Mouse (Mus musculus) ovary, adult 18-20 months (tissue): Measurements from ENCODE around the gene Gm21981.
A peak's percentile ranks its signal among the peaks of the same experiment; 100 is the strongest.

Experiments used
- DNase-seq: peaks from one replicate; pipeline ENCODE4 v3.0.0; 2022; ENCODE audit warnings: low spot score, mixed read lengths

Gene Gm21981

DNA sequence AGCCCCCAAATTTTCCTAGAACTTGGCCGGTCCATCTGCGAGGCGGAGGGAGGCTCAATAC, at the start of gene Gm21981:
Gm21981 (minus strand) TSS at position 14 of the 61 bp plus-strand sequence.
- no peak for DNase-seq

DNA sequence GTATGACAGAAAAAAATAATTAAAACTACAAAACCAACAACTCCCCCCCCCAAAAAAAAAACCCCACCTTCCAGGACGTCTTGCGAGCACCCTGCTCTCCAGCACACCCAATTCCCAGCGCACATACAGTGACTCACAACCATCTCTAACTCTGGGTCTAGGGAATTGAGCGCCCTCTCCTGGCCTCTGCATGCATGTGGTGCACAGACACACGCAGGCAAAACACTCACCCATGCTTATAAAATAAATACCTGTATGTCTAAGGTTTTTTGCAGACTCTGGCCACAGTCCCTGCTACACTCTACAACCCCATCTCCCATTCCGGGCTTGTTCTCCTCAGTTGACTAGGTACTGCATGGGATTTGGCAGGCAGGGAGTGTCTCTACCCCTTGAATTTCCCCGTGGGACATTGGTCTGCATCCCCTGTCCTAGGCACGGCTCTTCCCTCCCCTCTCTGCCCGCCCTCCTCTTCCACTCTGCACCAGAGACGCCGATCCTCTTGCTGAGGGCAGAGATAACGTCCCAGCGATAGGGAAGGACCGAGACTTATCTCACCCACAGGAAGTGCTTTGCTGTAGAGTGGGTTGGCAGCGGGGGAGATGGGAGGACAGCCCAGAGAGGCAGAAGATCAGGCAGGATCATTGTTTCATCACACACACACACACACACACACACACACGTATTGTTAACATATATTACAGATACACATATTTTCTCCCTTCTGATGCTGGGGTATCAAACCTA, 48.9 kb upstream of the Gm21981 start:
- DNase-seq, result no peak

DNA sequence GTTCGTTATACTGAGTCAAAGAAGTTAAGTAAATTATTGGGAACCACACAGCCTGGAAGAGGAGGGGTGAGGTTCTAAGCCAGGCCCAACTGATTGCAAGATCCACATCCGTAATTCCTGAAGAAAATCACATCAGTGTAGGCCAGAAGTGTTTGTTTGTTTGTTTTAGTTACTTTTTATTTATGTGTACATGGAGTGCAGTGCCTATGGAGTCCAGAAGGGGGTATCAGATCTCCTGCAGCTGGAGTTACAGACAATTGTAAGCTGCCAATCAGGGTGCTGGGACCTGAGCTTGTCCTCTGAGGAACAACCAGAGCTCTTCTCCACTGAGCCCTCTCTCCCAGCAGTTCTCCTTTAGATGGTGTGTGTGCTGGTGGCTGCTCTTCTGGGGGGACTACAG, 45.9 kb upstream of the Gm21981 start:
- no peak for DNase-seq

DNA sequence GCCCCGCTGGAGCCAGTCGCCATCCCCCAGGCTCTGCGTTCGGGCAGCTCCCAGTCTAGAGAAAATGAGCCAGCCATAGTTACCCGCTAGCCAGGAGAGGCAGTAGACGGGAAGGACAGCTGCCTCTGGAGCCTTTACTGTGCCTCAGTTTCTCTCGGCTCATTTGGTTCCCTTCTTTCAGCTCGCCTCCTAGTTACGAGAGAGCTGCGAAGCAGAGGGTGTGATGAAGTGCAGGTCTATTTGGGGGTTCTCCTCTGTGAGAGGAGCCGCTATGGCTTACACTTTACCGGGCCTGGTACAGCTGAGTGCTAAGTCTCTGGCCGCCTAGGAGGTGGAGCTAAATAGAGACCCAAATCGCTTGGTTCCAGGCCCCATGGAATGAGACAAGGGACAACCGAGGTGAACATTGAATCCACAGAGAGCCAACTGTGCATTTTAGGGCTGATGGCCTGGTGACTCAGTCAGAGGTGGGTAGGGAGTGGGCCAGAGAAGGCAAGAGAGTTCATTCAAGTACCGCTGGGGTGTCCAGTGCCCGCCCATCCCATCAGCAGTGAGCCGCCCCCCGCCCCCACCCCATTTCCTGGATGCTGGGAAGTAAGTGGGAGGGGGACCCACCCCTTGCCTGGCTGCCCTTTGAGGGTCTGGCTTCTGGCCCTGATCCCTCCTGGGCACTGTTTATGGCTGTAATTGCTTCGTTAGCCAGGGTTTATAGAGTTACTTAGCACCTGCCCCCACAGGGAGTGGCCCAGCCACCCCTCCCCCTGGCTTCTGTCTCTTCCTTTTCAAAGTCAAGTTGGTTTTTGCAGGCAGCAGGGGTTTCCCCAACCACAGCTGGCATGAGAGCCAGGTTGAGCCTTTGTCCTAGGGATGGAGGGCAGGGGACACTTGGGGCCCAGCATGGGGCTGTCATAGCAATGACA, 44.9 kb upstream of the Gm21981 start:
- DNase-seq, result no peak

DNA sequence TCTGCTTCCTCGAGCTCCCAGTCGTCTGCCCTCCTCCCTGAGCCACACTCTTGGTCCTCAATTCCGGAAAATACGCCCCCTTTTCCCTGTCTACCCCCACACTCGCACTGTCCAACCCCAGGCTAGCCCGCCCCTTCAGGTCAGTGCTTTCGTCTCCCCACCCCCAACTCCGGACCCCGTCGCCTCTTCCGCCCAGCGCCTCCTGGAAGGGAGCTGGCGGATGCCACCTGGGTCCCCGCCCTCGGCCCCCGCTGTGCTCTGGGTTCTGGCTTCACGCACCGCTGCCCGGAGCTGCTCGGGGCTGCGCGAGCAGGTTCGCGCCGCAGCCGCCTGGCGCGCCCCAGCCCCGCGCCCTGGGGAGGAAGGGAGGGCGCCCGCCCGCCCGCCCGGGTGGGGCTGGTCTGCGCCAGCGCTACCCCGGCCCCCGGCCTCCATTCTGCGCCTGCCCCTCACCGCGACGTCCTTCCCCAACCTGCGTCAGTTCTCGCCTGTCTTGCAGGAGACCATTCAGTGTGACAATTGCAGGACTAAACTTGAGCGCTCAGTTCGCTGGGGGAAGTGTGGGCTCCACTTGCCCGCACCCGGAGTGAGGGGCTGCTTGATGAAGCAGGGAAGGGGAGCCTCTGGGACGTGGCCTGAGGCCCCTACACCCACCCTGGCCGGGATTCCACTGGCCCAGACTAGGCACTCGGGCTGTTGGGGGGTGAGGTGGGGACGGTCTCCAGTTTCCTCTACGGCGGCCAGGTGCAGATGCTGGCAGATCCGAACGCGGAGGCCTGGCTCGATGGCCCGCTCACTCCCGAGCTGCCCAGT, 44.0 kb upstream of the Gm21981 start:
- peak; percentile 51 for DNase-seq

DNA sequence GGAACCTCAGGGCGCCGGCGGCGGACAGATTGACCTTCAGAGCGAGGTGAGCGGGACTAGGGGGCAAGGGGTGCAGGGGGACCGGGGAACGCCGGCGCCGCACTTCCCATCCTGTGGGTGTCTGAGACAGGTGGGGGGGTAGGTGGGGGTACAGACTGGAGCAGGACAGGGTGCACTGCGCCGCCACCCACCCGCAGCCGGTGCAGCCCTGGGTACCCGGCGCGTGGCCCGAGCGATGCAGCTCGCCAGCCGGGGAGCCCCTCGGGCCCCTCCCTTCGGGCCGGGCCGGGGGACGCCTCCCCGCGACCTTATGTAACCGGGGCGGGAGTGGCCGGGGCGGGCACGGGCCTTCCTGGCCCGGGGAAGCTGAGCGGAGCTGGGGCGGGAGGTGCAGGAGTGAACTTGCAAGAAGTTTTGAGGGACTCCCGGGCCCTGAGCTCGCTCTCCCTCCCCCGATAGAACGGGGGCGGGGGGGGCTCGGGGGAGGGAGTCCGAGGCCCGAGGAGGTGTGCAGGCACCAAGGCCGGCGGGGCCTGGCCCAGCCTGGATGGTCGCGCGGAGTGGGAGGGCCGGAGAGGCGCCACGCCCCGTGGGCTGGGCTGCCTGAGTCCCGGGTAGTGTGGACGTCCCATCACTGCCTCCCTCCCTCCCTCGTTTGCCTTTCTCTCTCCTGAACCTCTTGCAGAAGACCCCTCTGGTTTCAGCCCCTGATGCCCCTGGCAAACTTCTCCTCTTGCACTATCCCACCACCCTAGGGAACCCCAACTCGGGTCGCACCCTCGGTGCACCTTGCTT, 43.2 kb upstream of the Gm21981 start:
- DNase-seq, result peak; percentile 90

DNA sequence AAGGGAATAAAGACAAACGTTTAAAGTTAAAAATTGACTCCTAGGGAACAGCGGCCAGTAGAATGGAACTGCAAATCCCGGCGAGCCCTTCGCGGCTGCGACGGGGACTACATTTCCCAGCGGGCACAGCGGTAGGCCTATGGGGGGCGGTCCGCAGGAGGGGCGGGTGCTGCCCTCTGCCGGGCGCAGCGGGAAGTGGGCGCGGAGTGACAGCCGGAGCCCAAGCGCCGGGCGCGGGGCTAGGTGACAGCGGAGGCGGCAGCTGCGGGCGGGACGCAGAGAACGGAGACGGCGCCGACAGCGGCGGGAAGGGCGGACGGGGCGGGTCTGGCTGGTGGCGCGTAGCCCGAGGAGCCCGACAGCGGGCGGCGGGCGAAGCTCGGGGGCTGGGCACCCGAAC, 42.6 kb upstream of the Gm21981 start, which contains the start of gene Tfeb:
Tfeb (plus strand) TSS at position 175 of the 400 bp plus-strand sequence.
- DNase-seq, result peak; percentile 87

DNA sequence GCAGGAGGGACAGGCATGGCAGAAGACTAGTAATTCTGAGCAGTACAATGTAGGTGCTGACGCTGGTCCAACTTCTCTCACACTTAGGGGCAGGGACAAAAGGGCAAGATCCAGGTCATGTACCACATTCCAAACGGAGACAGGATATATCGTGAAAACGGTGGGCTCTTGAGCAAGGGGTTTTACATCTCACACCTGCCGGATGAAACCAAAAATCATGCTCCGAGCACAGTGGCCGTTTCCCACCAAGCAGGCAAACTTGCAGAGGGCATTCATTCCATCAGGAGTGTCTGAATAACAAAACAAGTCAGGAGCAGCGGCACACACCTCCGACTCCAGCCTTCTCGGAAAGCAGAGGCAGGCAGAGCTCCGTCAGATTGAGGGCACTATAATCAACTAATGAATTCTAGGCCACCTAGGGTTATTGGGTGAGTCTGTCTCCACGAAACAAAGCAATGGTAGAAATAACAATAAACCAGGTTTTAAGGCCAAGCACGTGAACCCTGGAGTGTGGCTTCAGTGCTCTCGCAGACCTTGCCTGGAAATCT, 41.4 kb upstream of the Gm21981 start:
- no peak for DNase-seq

DNA sequence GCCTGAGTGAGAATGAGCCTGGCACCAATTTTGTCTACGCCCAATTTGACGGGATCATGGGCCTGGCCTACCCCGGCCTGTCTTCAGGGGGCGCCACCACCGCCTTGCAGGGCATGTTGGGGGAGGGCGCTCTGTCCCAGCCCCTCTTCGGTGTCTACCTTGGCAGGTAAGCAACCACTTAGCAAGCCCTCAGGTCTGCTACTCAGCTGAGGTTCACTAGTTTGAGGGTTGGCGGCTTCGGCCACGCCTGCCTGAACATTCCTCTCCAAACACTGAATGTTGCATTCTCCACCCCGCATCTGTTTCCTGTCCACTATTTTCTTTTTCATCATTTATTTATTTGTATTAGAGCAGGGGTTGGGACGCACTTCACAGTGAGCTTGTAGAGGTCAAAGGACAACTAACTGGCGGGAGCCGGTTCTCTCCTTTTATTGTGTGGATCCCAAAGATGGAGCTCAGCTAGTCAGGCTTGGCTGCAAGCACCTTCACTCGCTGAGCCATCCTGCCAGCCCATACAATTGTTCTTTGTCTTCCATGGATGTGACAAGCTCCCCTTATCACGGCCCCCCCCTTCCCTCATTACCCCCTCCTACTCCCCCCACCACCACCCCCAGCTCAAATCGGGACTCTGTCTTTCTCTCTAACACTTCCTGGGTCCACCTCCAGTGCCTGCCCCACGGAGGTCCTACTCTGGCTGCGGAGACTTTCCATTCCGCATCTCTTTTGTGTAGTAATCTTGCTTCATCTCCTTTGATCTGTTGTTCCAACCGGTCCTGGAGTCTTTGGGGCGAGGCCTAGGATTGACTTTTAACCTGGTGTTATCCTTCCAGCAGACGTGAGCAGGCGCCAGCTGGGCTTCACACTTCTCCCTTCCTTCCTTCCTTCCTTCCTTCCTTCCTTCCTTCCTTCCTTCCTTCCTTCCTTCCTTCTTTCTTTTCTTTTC, 36.6 kb upstream of the Gm21981 start:
- DNase-seq, result no peak

DNA sequence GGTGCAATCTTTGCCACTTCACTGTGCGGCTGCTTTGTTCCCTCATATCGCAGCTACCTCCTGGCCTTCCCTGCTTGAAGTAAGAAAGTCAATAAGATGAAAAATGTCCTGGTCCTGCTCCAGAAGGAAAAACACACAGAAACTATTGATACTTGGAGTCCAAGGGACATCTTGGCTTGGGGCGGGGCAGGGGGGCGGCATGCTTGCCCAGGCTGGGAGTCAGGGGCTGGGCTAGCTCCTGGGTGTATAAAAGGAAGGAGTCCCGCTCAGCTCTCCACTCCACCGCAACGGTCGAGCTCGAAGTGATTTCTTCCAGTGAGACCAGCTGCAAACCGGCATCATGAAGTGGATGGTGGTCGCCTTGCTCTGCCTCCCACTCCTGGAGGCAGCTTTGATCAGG, 32.3 kb upstream of the Gm21981 start, which contains the start of gene Pgc:
Pgc (plus strand) TSS at position 277 of the 400 bp plus-strand sequence.
- no peak for DNase-seq

DNA sequence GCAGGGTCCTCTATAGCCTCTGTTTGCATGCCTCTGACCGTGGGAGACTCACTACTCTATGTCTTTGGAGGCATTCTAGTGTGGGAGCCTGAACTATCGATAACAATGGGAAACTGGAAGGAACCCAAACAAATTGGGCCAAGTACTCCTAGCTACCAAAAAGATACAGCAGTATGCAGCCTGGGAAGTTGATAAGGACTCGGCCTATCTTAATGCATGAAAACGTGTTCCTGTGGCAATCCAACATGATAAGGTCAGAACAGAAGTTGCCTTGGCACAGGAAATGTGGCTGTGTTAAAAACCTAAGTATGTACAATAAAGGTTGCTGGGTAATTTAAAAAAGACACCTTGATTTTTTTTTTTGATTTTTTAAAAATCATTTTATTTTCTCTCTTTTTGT, 26.9 kb upstream of the Gm21981 start:
- DNase-seq, result no peak

DNA sequence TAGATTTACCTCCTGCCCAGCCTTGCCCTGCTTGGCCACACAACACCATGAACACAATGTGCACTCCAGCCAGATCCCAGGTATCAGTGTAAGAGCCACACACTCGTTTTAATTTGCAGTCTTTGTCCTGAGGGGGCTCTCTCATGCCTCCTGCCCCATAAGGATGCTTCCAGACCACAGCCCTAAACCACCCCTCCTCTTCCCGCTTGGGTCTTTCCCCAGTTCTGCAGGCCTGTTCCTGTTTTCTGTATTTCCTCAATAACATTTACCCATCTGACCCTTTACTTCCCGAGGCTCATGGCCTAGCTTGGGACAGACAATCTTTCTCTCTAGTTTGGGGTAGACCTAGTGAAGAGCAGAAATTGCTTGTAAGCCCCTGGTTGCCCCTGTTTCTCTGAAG, 20.8 kb upstream of the Gm21981 start:
- DNase-seq, result no peak

DNA sequence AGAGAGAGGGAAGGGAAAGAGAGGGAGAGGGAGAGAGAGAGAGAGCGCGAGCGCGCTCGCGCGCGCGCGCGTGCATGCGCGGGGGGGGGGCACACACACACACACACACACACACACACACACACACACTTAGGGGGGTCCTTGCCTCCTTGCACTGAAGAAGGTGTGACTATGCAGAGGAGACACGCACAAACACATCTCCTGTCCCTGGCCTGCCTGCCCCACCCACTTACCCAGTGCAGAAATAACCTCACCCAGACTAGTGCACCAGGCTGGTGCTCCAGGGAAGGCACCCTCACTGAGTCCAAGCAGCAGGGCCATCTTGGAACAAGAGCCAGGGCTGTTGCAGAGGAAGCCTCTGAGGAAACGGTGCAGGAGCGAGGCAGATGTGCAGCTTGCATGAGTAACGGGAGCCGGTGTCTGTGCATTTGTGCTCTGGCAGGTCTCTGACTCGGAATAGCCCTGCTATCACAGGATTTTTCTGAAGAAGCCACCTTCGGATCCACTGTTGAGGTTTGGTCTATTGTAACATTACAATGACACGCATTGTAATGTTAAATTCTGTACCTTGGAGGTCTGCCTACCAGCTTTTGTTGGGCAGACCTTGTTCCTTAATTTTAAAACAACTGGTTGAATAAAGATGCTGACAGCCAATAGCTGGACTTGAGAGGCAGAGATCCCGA, 18.8 kb upstream of the Gm21981 start:
- DNase-seq, result no peak

DNA sequence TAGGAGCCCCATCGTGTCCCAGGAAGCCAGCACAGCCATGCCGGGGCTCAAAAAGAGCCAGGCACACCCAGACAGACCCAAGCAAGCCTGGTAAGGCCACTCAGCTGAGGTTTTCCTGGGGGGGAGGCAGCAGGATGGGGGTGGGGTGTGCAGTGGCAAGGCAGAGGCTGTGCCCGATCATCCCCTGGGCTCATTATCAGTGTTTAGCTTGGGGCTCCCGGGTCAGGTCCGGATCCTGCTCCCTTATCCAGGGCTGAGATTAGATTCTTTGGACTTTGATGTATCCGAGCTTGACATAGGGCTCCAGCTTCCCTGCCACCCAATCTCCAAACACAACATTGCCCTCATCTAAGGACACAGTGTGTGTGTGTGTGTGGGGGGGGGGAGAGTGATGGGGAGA, 17.6 kb upstream of the Gm21981 start:
- no peak for DNase-seq

DNA sequence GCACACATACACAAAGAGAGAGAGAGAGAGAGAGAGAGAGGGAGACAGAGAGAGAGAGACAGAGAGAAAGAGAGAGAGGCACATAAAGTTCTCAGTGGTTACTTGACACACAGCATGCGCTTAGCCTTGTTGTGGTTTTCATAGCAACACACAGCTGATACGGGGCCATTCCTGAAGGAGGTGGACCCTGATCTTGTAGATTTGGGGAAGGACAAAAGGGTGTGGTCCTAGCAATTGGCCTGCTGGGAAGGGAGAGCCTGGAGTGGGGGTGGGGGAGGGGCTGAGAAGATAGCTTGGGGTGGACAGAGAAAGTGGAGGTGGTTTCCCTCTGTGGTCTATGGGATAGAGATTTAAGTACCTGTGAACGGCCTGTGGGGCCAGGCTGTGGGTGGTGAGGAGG, 15.8 kb upstream of the Gm21981 start:
- no peak for DNase-seq

DNA sequence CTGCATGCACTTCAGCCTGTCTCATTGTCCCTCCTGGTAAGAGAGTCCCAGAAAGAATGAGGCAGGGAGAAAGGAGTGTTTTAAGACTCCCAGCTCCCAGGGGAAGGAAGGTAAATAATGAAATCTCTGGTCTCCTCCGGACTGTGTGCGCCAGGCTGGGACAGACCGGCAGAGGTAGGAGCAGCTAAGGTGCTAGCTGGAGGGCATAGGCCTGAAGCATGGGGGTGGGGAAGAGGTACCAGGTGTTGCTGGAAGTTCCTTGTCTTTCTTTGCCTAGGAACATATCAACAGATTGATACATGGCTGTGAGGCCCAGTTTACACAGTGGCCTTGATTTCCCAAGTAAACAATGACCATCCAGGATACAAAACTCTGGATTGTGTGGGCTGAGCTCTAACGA, 14.7 kb upstream of the Gm21981 start:
- no peak for DNase-seq

DNA sequence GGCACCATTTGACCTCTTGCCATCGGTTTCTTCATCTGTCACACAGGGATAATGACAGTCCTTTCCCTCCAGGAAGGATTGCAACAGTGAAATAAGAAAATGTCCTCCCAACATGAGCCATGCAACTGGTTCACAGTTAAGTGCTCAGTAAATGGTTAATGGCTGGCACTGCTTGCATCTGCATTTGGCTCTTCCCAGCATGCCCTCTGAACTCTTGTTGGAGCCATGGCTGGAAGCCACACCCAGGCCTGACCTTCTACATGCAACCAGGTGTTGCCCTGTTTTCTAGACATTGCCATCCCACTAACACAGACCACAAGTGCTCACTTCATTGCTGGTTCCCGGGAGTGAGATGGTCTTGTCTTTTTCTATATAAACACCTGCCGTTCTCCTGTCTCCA, 13.7 kb upstream of the Gm21981 start:
- DNase-seq, result no peak

DNA sequence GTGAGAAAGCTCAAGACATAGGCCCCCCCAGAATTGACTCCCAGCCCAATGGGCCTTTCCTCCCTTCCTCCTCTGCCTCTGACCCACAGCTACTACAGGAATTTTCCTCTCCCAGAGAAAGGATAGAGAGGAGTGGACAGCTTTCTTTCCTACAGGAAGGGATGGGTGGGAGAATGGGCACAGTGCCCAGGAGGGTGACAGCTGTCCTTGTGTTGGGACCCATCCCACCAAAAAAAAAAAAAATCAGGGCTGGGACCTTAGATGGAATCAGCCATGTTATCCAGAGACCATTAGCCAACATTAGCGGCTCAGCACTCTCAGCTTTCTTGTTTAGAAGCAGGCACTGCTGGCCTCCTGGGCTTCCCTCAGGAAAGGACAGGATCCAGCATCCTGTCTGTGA, 11.9 kb upstream of the Gm21981 start:
- no peak for DNase-seq

DNA sequence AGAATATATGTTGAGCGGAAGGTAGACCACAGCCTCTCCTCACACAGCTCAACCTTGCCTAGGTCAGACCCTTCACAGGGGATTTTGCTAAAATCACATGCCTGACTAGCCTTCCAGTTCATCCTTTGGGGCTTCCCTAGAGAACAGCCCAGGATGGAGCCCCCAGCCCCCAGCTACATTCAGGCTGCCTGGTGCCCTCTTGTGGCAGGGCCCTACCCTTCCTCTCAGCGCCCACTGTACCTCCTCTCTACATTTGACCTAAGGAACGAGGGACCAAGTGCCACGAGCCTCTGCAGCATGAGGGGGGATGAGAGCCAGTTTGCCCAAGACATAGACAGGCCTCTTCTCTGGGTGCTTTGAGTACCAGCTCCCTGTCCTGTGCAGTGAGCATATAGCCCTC, 10.4 kb upstream of the Gm21981 start:
- no peak for DNase-seq

DNA sequence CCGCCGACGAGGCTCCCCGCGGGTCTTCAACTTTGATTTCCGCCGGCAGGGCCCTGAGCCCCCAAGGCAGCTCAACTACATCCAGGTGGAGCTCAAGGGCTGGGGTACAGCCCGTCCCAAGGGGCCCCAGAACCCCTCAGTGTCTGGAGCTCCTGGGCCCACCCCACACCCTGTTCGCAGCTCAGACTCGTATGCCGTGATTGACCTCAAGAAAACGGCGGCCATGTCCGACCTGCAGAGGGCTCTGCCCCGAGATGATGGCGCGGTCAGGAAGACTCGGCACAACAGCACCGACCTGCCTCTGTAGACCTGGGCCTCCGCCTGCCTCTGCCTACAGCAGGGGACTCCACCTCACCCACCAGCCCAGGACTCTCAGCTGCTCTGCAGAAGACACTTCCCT, 9.3 kb upstream of the Gm21981 start:
- DNase-seq, result no peak
